Mouse (Mus musculus) intestine, embryonic 15.5 days (tissue): Measurements from ENCODE around the gene Mrpl2. TPM values are rescaled to one million over a fixed set of nuclear protein-coding genes. Genes with fewer than 3 reads are reported as not detected.

Experiments used
- ATAC-seq: fragments of 200-750 bp; cut with Nextera tagmentation; 2 replicates; pipeline ENCODE4 v1.8.0; 2017; ENCODE audit warnings: moderate TSS enrichment, moderate library complexity
- H3K27ac ChIP-seq: fragments of 300-500 bp; sonication (generic); 2 replicates; pipeline ENCODE4 v1.5.1; 2015; ENCODE audit warnings: mild to moderate bottlenecking, inconsistent platforms
- H3K27me3 ChIP-seq: fragments of 300-500 bp; sonication (generic); replicated peaks from 2 replicates; pipeline ENCODE4 v1.6.1; 2015; ENCODE audit warnings: inconsistent platforms
- H3K36me3 ChIP-seq: fragments of 300-500 bp; sonication (generic); 2 replicates; pipeline ENCODE4 v1.6.1; 2015; ENCODE audit warnings: inconsistent platforms
- H3K4me1 ChIP-seq: fragments of 300-500 bp; sonication (generic); replicated peaks from 2 replicates; pipeline ENCODE4 v1.6.1; 2015; ENCODE audit warnings: inconsistent platforms
- H3K4me2 ChIP-seq: fragments of 300-500 bp; sonication (generic); replicated peaks from 2 replicates; pipeline ENCODE4 v1.6.1; 2015; ENCODE audit warnings: mild to moderate bottlenecking, inconsistent platforms
- H3K4me3 ChIP-seq: fragments of 300-500 bp; sonication (generic); replicated peaks from 2 replicates; pipeline ENCODE4 v1.5.1; 2015; ENCODE audit warnings: inconsistent platforms
- H3K9ac ChIP-seq: fragments of 300-500 bp; sonication (generic); 2 replicates; pipeline ENCODE4 v1.6.1; 2015; ENCODE audit warnings: inconsistent platforms
- H3K9me3 ChIP-seq: fragments of 300-500 bp; sonication (generic); 2 replicates; pipeline ENCODE4 v1.6.1; 2016; ENCODE audit warnings: inconsistent platforms
- WGBS: fragments of 180-500 bp; shearing (Covaris S2); methylation state at CpG from one replicate; pipeline ENCODE4 v1.1.7; 2015; 5-methylcytosine and 5-hydroxymethylcytosine counted together
- polyA plus RNA-seq: library from polyadenylated mRNA; unstranded; fragments of >200 nt; fragmentation: Nextera tagmentation; extraction: Ambion mirVana; gene quantifications from 2 replicates; pipeline ENCODE4 v1.2.1, GENCODE M21; 2015

Gene Mrpl2
- 148 and 156 TPM in 2 replicates for polyA plus RNA-seq

- Histone ChIP-seq H3K27ac (peak within 1 kb of the TSS; percentile 89), H3K9me3 (no peaks in the 10 kb centered on the region), H3K27me3 (no peaks in the 10 kb centered on the region), H3K4me1 (peaks cover 24% of the 10 kb centered on the region), H3K9ac (peak within 1 kb of the TSS; percentile 92), H3K4me3 (peak within 1 kb of the TSS; percentile 85), H3K4me2 (peak within 1 kb of the TSS; percentile 75), H3K36me3 (peaks cover 16% of the 10 kb centered on the region; the same call in 1 of the 2 replicates)
- WGBS, result under 1% methylated on average over 53 of the region's 53 CpGs
- ATAC-seq, result peak; percentile 75
Observed at GRCm38 (mm10) chr17:46645561-46646321, at the start of gene Mrpl2, which contains the start of gene Klc4. TSS of gene Mrpl2 (plus strand) at chr17:46646229. TSS of gene Klc4 (minus strand) at chr17:46646022.

GRCm38 (mm10) chr17:46597956-46598355 is 48.1 kb upstream of the Mrpl2 start:
- Histone ChIP-seq H3K36me3 (no peaks in the 10 kb centered on the region), H3K9ac (no peak overlapping the region), H3K27me3 (no peaks in the 10 kb centered on the region), H3K4me1 (peaks cover 23% of the 10 kb centered on the region), H3K4me2 (no peak overlapping the region), H3K4me3 (no peak overlapping the region), H3K9me3 (no peaks in the 10 kb centered on the region), H3K27ac (no peak overlapping the region)
- no peak for ATAC-seq
- WGBS, result 78% methylated on average over 11 of the region's 11 CpGs

GRCm38 (mm10) chr17:46598963-46599362 is 47.1 kb upstream of the Mrpl2 start:
- H3K36me3 ChIP-seq, result no peaks in the 10 kb centered on the region
- H3K27ac ChIP-seq, result no peak overlapping the region
- ATAC-seq, result no peak
- no peak overlapping the region for H3K4me3 ChIP-seq
- H3K9ac ChIP-seq, result no peak overlapping the region
- H3K9me3 ChIP-seq, result no peaks in the 10 kb centered on the region
- H3K4me2 ChIP-seq, result no peak overlapping the region
- no peaks in the 10 kb centered on the region for H3K27me3 ChIP-seq
- H3K4me1 ChIP-seq, result peaks cover 18% of the 10 kb centered on the region
- WGBS, result 82% methylated on average over 4 of the region's 4 CpGs

DNA sequence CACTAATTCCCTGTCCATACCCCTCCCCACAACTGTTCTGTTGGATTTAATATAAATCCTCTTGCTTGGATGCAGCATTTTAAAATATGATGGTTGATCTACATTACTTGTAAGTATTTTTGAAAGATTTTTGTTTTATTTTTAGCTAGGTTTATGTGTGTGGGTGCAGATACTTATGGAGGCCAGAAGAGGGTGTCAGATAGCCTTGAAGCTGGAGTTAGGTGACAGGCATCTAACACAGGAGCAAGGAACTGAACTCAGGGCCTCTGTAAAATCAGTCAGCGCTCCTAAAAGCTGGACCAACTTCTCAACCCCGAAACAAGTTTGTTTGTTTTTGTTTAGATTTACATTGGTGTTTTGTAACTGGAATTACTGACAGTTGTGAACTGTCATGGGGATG is 45.5 kb upstream of the Mrpl2 start:
- no peak overlapping the region for H3K4me2 ChIP-seq
- H3K36me3 ChIP-seq, result no peaks in the 10 kb centered on the region
- WGBS, result 93% methylated on average over 2 of the region's 2 CpGs
- no peak for ATAC-seq
- no peak overlapping the region for H3K9ac ChIP-seq
- H3K9me3 ChIP-seq, result no peaks in the 10 kb centered on the region
- H3K27ac ChIP-seq, result no peak overlapping the region
- no peaks in the 10 kb centered on the region for H3K27me3 ChIP-seq
- H3K4me3 ChIP-seq, result no peak overlapping the region
- peaks cover 12% of the 10 kb centered on the region for H3K4me1 ChIP-seq

DNA sequence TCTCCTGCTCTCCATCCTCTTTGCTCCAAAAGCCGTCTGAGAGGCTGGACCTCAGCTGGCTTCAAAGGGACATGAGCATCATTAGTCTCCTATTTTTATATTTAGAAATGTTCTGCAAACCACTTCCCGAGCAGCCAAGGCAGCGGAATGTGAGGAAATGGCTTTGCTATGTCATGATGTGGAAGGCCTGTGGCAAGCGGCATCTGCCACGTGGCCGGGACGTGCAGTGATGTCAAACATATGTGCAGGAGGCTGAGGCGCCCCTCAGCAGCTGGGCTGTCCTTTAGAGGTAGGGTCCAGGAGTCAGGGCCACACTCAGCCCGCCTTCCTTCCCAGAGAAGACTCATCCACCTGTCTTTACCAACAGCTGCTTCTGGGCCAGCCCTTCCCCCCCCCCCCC is 43.8 kb upstream of the Mrpl2 start:
- H3K36me3 ChIP-seq, result no peaks in the 10 kb centered on the region
- WGBS, result 47% methylated on average over 9 of the region's 9 CpGs

DNA sequence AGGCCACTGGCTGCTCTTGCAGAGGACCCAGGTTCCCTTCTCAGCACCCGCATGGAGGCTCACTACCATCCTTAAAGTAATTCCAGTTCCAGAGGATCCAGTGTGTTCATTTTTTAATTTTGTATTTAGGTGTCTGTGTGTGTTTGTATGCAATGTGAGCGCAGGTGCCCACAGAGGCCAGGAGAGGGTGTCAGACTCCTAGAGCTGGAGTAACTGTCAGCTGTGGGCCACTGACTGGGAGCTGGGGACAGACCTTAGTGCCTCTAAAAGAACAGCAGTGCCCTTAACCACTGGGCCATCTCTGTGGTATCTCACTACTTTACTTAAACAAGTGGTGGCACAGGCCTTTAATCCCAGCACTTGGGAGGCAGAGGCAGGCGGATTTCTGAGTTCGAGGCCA is 42.8 kb upstream of the Mrpl2 start:
- ATAC-seq, result no peak
- Histone ChIP-seq H3K27me3 (no peaks in the 10 kb centered on the region), H3K36me3 (no peaks in the 10 kb centered on the region), H3K9me3 (no peaks in the 10 kb centered on the region), H3K4me2 (no peak overlapping the region), H3K27ac (no peak overlapping the region), H3K9ac (no peak overlapping the region), H3K4me3 (no peak overlapping the region), H3K4me1 (peaks cover 12% of the 10 kb centered on the region)
- 94% methylated on average over 4 of the region's 4 CpGs for WGBS

More for the DNA sequence above, 43.8 kb upstream of the Mrpl2 start:
- no peak overlapping the region for H3K9ac ChIP-seq
- H3K27me3 ChIP-seq, result no peaks in the 10 kb centered on the region
- no peaks in the 10 kb centered on the region for H3K9me3 ChIP-seq
- peak; percentile 60; the same call in 1 of the 2 replicates for ATAC-seq
- H3K4me2 ChIP-seq, result no peak overlapping the region
- H3K27ac ChIP-seq, result peak overlapping the region; percentile 59; the same call in 1 of the 2 replicates
- H3K4me1 ChIP-seq, result peaks cover 12% of the 10 kb centered on the region
- no peak overlapping the region for H3K4me3 ChIP-seq

DNA sequence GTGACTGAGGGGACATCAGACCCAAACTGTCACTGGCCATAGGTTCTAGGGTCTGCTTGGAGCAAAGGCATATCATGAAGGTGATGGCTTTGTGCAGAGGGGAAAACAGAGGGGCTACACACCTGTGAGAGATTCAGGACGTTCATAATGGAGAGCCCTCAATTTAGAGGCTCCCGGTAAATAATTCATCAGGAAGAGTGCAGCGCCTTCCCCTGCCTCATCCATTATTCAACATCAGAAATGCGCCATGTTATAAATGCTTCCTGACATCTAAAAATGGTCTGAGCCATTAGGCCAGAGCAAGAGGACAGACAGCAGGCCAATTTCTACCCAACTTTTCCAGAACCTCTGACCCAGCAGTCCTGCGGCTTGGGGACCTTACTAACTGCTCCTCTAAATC is 40.9 kb upstream of the Mrpl2 start:
- H3K36me3 ChIP-seq, result no peaks in the 10 kb centered on the region
- H3K9ac ChIP-seq, result no peak overlapping the region
- no peak for ATAC-seq
- H3K4me3 ChIP-seq, result no peak overlapping the region
- no peak overlapping the region for H3K4me2 ChIP-seq
- H3K4me1 ChIP-seq, result peaks cover 19% of the 10 kb centered on the region
- WGBS, result 73% methylated on average over 5 of the region's 5 CpGs
- H3K9me3 ChIP-seq, result no peaks in the 10 kb centered on the region
- no peaks in the 10 kb centered on the region for H3K27me3 ChIP-seq
- H3K27ac ChIP-seq, result no peak overlapping the region

- peaks cover 24% of the 10 kb centered on the region for H3K4me1 ChIP-seq
- H3K27ac ChIP-seq, result no peak overlapping the region
- no peaks in the 10 kb centered on the region for H3K9me3 ChIP-seq
- no peak for ATAC-seq
- no peak overlapping the region for H3K4me2 ChIP-seq
- no peak overlapping the region for H3K4me3 ChIP-seq
- no peak overlapping the region for H3K9ac ChIP-seq
- H3K27me3 ChIP-seq, result no peaks in the 10 kb centered on the region
- 84% methylated on average over 12 of the region's 12 CpGs for WGBS
- no peaks in the 10 kb centered on the region for H3K36me3 ChIP-seq
Observed at GRCm38 (mm10) chr17:46605987-46606386, 40.0 kb upstream of the Mrpl2 start.

GRCm38 (mm10) chr17:46609721-46610514 is 36.1 kb upstream of the Mrpl2 start:
- H3K4me3 ChIP-seq, result no peak overlapping the region
- H3K27ac ChIP-seq, result peak overlapping the region; percentile 54; the same call in 1 of the 2 replicates
- H3K36me3 ChIP-seq, result no peaks in the 10 kb centered on the region
- ATAC-seq, result peak; percentile 78
- peaks cover 45% of the 10 kb centered on the region for H3K4me1 ChIP-seq
- 47% methylated on average over 15 of the region's 15 CpGs for WGBS
- H3K27me3 ChIP-seq, result no peaks in the 10 kb centered on the region
- no peaks in the 10 kb centered on the region for H3K9me3 ChIP-seq
- no peak overlapping the region for H3K9ac ChIP-seq
- peak overlapping the region; percentile 46 for H3K4me2 ChIP-seq

- Histone ChIP-seq H3K36me3 (no peaks in the 10 kb centered on the region), H3K27me3 (no peaks in the 10 kb centered on the region), H3K4me1 (peaks cover 44% of the 10 kb centered on the region), H3K27ac (no peak overlapping the region), H3K4me2 (no peak overlapping the region), H3K9ac (no peak overlapping the region), H3K9me3 (no peaks in the 10 kb centered on the region), H3K4me3 (no peak overlapping the region)
- no peak for ATAC-seq
- WGBS, result 91% methylated on average over 6 of the region's 6 CpGs
Observed at GRCm38 (mm10) chr17:46611316-46611715, 34.7 kb upstream of the Mrpl2 start.

DNA sequence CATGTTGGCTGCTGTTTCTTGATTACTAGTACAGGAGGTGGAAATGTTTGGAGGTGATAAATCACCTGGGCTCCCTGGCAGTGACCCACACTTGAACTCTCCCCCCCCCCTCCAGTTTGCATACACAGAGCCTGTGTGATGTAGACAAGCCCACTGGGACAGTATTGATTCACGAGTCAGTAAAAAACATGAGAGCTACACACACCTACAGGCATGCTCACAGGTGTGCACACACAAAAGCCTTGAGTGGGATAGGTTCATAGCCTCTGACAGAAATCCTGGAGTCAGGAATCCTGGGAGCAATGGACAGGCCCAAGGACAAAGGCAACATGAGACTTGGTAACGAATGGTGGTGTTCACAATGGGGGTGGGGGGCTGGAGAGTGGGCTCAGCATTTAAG is 33.8 kb upstream of the Mrpl2 start:
- Histone ChIP-seq H3K36me3 (no peaks in the 10 kb centered on the region), H3K4me3 (no peak overlapping the region), H3K9ac (no peak overlapping the region), H3K9me3 (no peaks in the 10 kb centered on the region), H3K27me3 (no peaks in the 10 kb centered on the region), H3K4me1 (peaks cover 50% of the 10 kb centered on the region), H3K27ac (no peak overlapping the region; the same call in 1 of the 2 replicates), H3K4me2 (no peak overlapping the region)
- WGBS, result 43% methylated on average over 2 of the region's 2 CpGs
- peak; percentile 18; the same call in 1 of the 2 replicates for ATAC-seq

DNA sequence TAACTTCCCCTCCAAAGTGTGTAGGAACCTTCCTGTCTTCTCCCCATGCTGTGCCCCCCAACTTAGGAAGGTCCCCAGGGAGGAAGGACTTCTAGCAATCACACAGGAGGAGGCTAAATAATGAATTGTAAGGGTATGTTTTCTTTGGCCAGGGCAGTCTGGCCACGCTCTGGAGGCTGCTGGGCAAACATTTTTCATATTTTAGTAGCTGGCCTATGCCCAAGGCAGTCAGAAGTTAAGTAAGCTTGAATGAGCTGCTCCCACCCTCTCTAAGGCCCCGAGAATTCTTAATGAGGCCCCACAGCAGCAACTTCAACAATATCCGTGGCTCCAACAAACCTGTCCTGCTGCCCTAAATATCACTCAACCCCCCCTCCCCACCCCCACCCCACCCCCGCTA is 33.2 kb upstream of the Mrpl2 start:
- Histone ChIP-seq H3K36me3 (no peaks in the 10 kb centered on the region), H3K27me3 (no peaks in the 10 kb centered on the region), H3K9me3 (no peaks in the 10 kb centered on the region), H3K4me2 (0 out of 2 replicates have a peak overlapping the region, but pooled peaks have one; percentile 4), H3K27ac (no peak overlapping the region; the same call in 1 of the 2 replicates), H3K4me1 (peaks cover 57% of the 10 kb centered on the region), H3K4me3 (no peak overlapping the region), H3K9ac (no peak overlapping the region)
- WGBS, result 26% methylated on average over 4 of the region's 4 CpGs
- ATAC-seq, result no peak
